Mouse (Mus musculus) lung, adult 2 months (tissue): ENCODE measurements around the gene Pde4d.

Experiments
- CTCF ChIP-seq: fragments of 200-500 bp; IDR thresholded peaks from 2 replicates; pipeline ENCODE4 v1.5.1; 2011; ENCODE audit warnings: mild to moderate bottlenecking, low read length, control low read depth; ENCODE audit not compliant: insufficient read depth
- POLR2A ChIP-seq: fragments of 200-500 bp; IDR thresholded peaks from 2 replicates; pipeline ENCODE4 v1.6.1; 2011; ENCODE audit warnings: low read depth, mild to moderate bottlenecking, control low read depth, low read length, borderline replicate concordance; ENCODE audit errors: extremely low read depth

DNA sequence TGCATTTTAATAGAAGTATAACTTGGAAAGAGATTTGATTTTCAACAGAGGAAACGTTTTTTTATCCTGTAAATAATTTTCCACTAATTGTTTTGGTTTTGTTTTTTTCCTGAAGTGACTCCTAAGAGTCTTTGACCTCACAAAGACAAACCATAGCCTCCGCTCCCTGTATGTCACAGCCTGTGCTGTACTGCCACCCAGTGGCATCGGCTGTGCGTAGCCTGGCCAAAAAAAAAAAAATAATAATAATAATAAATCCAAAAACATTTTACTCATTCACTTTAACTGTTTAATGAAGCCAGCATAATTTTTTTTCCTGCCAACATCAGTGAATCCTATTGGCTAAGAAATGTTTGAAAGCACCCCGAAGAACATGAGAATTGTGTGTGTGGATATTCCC is 1309.5 kb downstream of the Pde4d start:
- TF ChIP-seq CTCF (peak; percentile 73), POLR2A (no peak)
